Mouse (Mus musculus): ENCODE measurements around the gene Fyn.

GRCm38 (mm10) chr10:39334320-39334719, 34.3 kb upstream of the Fyn start:
- TF ChIP-seq POLR2A (IDR thresholded peaks at IDR 0.05; ENCODE audit: borderline replicate concordance, extremely low read depth, low read depth, low read length) (no peak), CTCF (IDR thresholded peaks at IDR 0.05; ENCODE audit: insufficient read depth, low read length) (no peak)

Data from lung, adult 2 months (tissue).